Mouse (Mus musculus): Measurements from ENCODE around the gene Ssh2.
A peak's percentile ranks its signal among the peaks of the same experiment; 100 is the strongest.

Gene Ssh2

GRCm38 (mm10) chr11:77215951-77216760 is at the start of gene Ssh2:
Gene Ssh2, plus strand, starts transcription at chr11:77216287.
- peak; percentile 55 to 68 for DNase-seq (ENCODE audit: low spot score in 2 of 2)

- no peak for DNase-seq (ENCODE audit: low spot score in 2 of 2)
Measured at GRCm38 (mm10) chr11:77173731-77174130, 42.4 kb upstream of the Ssh2 start.

GRCm38 (mm10) chr11:77174531-77174930 is 41.6 kb upstream of the Ssh2 start:
- DNase-seq (ENCODE audit: low spot score in 2 of 2): no peak

DNA sequence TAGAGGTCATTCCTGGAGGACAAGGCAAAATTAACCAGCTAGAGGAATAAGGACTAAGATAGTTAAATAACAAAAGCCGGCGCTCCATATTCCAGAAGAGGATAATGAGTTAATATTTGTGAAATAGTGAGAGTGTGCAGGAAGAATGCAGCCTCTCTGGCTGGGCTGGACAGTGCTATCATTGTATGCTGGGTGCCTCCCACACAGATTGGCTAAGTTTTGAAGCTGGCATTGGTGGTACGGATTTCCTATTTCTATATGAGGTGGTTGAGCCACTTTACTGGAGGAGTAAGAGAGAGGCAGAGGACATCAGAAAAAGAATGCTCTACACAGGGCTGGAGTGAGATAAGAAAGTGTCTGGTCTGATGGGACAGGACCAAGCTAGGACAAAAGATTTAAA is 36.3 kb upstream of the Ssh2 start:
- DNase-seq (ENCODE audit: low spot score in 2 of 2): no peak

GRCm38 (mm10) chr11:77180886-77181285 is 35.2 kb upstream of the Ssh2 start:
- DNase-seq (ENCODE audit: low spot score in 2 of 2): no peak

GRCm38 (mm10) chr11:77181528-77181927 is 34.6 kb upstream of the Ssh2 start:
- no peak for DNase-seq (ENCODE audit: low spot score in 2 of 2)

DNA sequence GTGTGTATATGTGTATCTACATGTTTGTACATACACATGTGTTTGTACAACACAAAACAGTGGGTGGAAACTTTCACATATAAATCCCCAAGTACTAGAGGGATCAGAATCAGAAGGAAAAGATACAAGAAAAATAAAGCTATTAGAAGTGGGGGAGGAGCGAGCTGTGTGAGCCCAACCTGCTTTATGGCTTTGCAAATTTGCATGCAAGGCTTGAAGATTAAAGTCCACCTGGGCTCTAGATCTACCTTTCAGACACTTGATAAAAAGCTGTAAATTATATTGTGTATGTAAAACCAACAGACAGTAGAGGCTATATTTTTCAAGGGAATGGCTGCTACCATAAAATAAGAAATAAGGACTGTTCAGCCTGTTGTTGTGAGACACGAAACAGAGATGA is 34.0 kb upstream of the Ssh2 start:
- no peak for DNase-seq (ENCODE audit: low spot score in 2 of 2)

- no peak for DNase-seq (ENCODE audit: low spot score in 2 of 2)
Measured at GRCm38 (mm10) chr11:77182616-77183015, 33.5 kb upstream of the Ssh2 start.

DNA sequence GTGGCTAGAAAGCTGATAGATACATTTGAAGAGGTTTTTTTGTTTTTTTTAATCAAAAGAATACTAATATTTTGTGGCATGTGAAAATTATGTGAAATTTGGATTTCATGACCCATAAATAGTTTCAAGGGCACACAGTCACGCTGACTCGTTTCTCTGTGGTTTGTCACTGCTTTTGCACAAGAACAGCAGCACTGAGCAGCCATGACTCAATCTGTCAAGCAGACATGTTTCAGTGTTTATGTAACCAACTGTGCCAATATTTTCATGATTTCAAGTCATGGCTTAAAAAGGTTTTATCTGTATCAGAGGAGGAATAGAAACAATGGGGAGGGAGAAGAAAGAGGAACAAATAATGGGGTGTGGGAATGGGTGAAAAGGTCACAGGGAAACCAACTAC is 31.2 kb upstream of the Ssh2 start:
- DNase-seq (ENCODE audit: low spot score in 2 of 2): no peak

DNA sequence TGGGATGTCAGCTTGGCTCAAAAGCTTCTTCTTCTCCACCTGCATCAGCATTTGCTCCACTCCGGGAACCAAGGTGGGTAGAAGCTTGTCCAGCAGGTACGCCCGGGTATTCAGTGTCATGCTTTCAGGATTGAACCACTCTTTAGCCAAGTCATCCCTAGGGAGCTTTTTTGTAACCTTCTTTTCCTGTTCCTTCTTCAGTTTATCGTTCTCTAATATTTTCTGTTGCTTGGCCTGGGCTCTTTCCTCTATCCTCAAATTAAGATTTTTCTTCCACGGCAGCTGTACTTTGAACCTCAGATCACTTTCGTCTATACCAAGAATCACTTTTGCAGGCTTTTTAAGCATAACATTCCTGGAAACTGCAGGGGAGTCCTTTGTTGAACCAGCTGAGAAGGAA is 27.2 kb upstream of the Ssh2 start, which contains the start of gene Efcab5:
Gene Efcab5 (minus strand): TSS at position 101 of the 400 bp plus-strand sequence.
- no peak for DNase-seq (ENCODE audit: low spot score in 2 of 2)

DNA sequence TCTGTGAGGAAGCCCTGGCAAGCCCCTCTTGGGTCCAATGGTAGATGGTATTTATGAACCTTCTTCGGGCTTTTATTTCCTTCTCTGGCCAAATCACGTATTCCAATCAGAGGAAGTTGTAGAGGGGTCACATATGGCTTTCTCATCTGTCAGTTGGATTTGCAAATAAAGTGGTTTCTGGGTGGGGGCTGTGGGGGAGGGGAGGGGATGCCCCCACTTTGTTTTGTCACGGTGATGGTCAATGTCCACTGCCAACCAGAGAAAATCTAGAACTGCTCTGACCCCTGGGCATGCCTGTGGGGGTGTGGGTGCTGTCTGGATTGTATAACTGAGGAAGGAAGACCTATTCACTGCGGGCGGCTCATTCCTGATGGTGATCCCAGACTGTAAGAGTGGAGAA is 22.7 kb upstream of the Ssh2 start:
- DNase-seq (ENCODE audit: low spot score in 2 of 2): no peak

- DNase-seq (ENCODE audit: low spot score in 2 of 2): no peak
Measured at GRCm38 (mm10) chr11:77193941-77194553, 22.0 kb upstream of the Ssh2 start.

- DNase-seq (ENCODE audit: low spot score in 2 of 2): no peak
Measured at GRCm38 (mm10) chr11:77194762-77195161, 21.3 kb upstream of the Ssh2 start.

DNA sequence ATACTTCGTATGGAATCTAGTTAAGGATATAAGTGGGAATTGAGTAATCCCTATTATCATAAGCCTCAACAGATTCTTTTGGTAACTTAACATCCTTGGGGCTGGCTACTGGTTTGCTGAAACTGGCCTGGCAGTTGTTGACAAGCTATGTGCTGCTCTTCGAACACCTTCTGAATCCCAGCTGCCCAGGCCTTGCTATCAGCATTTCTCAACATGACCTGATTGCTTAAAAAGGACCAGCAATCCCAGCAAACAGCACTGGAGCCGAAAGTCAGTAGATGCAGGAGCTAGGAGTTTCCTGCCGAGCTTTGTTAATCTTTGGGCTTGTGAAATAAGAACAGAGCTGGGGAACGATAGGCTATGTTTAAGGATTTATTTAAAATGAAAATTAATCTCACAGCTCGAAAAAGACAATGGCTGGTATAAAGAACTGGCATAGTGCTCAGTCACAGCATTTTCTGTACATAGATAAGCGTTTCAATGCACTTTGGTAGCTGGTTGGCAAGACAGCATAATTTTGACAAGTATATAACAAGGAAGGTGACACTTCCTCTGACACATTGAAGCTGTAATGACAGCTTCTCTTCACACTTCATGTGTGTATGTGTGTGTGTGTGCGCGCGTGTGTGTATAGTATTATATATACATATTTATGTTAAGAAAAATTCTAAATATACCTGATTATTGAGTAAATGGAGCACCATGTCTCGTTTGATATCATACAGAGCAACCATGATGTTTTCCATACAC is 20.6 kb upstream of the Ssh2 start:
- DNase-seq (ENCODE audit: low spot score in 2 of 2): no peak

GRCm38 (mm10) chr11:77196181-77197143 is 19.6 kb upstream of the Ssh2 start:
- DNase-seq (ENCODE audit: low spot score in 2 of 2): no peak

GRCm38 (mm10) chr11:77199636-77200035 is 16.5 kb upstream of the Ssh2 start:
- no peak for DNase-seq (ENCODE audit: low spot score in 2 of 2)

DNA sequence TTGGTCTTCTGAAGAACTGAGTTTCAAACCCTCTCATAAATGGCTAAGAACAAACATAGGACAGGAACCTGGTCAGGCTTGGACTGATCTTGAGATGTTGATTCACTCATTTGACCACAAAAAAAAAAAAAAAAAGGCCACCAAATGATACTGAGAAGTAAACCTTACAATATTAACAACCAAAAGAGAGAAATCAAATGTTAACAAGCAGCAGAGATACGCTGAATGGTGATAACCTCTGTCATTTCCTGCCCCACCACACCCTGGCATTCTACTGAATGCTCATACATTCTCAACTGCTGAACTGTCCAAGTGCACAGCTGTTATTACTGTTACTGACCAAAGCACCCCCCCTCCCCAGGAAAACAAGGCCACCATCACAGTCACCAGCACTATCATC is 15.4 kb upstream of the Ssh2 start:
- DNase-seq (ENCODE audit: low spot score in 2 of 2): no peak

DNA sequence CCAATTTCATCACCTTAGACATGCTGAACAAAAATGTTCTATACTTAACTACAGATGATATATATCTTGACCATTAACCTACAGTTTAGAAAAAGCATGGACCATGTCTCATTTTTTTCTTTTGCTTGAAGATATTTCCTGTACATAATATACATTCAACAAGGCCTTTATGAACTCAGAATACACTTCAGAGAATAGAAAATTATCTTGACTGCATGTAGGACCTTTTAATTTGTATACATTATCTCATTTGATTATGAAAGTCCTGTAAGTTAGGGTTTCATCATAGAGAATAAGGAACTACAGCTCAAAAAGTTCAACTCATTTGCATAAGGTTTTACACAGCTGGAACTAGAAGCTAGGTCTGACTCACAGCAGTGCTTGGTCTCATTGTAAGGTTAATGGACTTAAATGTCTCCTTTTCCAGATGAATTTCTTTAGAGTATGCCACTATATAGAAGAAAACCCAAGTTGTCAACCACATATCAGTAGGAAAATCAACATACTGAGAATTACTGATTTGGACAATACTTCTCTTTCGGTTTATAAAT is 1.9 kb upstream of the Ssh2 start:
- DNase-seq (ENCODE audit: low spot score in 2 of 2): no peak

DNA sequence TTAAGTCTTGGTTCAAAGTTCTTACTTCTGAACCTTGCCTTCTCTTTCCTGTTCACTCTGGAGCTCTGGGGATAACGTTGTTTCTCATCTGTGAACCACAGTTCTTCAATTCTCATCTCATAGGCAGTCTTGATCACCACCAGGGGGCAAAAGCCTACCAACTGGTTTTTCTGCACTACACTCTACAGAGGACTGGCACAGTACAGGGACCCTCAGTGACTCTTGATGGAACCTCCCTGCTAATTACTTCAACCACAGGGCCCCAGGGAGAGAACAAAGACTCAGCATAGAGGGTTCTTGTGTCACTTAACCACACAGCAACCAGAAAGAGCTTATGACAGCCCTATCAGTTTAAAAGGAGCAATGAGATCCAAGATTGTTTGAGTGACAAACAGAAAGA is 1.3 kb upstream of the Ssh2 start:
- peak; percentile 10 to 34 for DNase-seq (ENCODE audit: low spot score in 2 of 2)

DNA sequence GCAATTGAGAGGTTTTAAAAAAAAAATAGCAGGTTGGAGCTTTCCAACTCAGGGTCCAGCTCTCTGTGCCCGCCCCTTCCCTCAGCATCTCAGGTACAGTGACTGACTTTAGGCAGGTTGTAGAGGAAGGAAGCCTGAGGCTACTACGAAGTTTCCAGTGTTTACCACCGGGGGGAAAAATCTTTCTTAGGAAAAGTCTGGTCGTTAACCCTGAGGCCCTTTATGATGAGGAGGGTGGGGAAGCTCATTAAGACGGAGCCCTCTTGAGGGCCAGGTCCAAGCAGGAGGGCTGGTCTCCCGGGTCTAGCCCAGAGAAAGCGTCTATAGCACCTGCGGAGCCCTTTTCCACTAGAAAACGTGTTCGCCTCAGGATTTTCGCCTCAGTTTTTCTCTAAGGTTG is 604 bp upstream of the Ssh2 start:
- no peak for DNase-seq (ENCODE audit: low spot score in 2 of 2)

GRCm38 (mm10) chr11:77216761-77217130 is 659 bp downstream of the Ssh2 start:
- DNase-seq (ENCODE audit: low spot score in 2 of 2): no peak
